Mouse (Mus musculus) small intestine, adult 2 months (tissue): ENCODE measurements around the gene Rspry1. TPM values are rescaled to one million over a fixed set of nuclear protein-coding genes. Genes with fewer than 3 reads are reported as not detected.
A peak's percentile ranks its signal among the peaks of the same experiment; 100 is the strongest.

Source experiments
- H3K27ac ChIP-seq: fragments of 200-500 bp; 2 replicates; pipeline ENCODE4 v1.5.1; 2012; ENCODE audit warnings: low read depth, low read length, control low read depth, inconsistent platforms; ENCODE audit not compliant: insufficient read depth
- H3K27me3 ChIP-seq: fragments of 200-500 bp; 2 replicates; pipeline ENCODE4 v1.6.1; 2012; ENCODE audit warnings: mild to moderate bottlenecking, moderate library complexity, low read length, inconsistent platforms; ENCODE audit not compliant: control insufficient read depth, insufficient read depth
- H3K36me3 ChIP-seq: fragments of 200-500 bp; 2 replicates; pipeline ENCODE4 v1.6.1; 2012; ENCODE audit warnings: mild to moderate bottlenecking, low read length, control low read depth, inconsistent platforms; ENCODE audit not compliant: control insufficient read depth, insufficient read depth
- H3K4me1 ChIP-seq: fragments of 200-500 bp; 2 replicates; pipeline ENCODE4 v1.6.1; 2012; ENCODE audit warnings: low read length, inconsistent platforms, mixed read lengths; ENCODE audit not compliant: control insufficient read depth, insufficient read depth, insufficient read length
- H3K4me3 ChIP-seq: fragments of 200-500 bp; 2 replicates; pipeline ENCODE4 v1.5.1; 2012; ENCODE audit warnings: low read depth, mild to moderate bottlenecking, control low read depth, inconsistent platforms, low read length, moderate library complexity
- CTCF ChIP-seq: fragments of 200-500 bp; IDR thresholded peaks from 2 replicates; pipeline ENCODE4 v1.5.1; 2012; ENCODE audit warnings: low read depth, mild to moderate bottlenecking, control low read depth, inconsistent platforms, low read length, moderate library complexity, mixed read lengths; ENCODE audit not compliant: insufficient replicate concordance, insufficient read length; ENCODE audit errors: extremely low read depth
- POLR2A ChIP-seq: fragments of 200-500 bp; IDR thresholded peaks from 2 replicates; pipeline ENCODE4 v1.6.1; 2012; ENCODE audit warnings: low read depth, mild to moderate bottlenecking, control low read depth, inconsistent platforms, low read length, moderate library complexity
- WGBS: fragments of 180-500 bp; shearing (Covaris S2); methylation state at CpG from one replicate; pipeline ENCODE4 v1.1.7; 2018; 5-methylcytosine and 5-hydroxymethylcytosine counted together
- polyA plus RNA-seq: library from polyadenylated mRNA; depleted of rRNA; stranded (reverse); fragments of >200 nt; gene quantifications from 2 replicates; pipeline ENCODE4 v1.2.3, GENCODE M21; 2012; rRNA removed

Rspry1 gene
- 1.9 and 3.5 TPM in 2 replicates for polyA plus RNA-seq

- peak within 1 kb of the TSS; percentile 69 for H3K27ac ChIP-seq
- H3K27me3 ChIP-seq, result no peaks in the 10 kb centered on the region
- no peaks in the 10 kb centered on the region for H3K36me3 ChIP-seq
- peaks cover 3% of the 10 kb centered on the region; the same call in 1 of the 2 replicates for H3K4me1 ChIP-seq
- TF ChIP-seq CTCF (no peak), POLR2A (peak; percentile 84)
- under 1% methylated on average over 55 of the region's 55 CpGs for WGBS
- peak within 1 kb of the TSS; percentile 78 for H3K4me3 ChIP-seq
Observed at GRCm38 (mm10) chr8:94601607-94602385, at the start of gene Rspry1, which contains the start of gene Fam192a. TSS of gene Rspry1 (plus strand) at chr8:94601937. TSS of gene Fam192a (minus strand) at chr8:94601997.

- no peaks in the 10 kb centered on the region for H3K4me1 ChIP-seq
- H3K27ac ChIP-seq, result no peak overlapping the region
- no peak for TF ChIP-seq POLR2A
- TF ChIP-seq CTCF, result no peak
- no peaks in the 10 kb centered on the region for H3K27me3 ChIP-seq
- no peaks in the 10 kb centered on the region; the same call in 1 of the 2 replicates for H3K36me3 ChIP-seq
- 61% methylated on average over 2 of the region's 2 CpGs for WGBS
- H3K4me3 ChIP-seq, result no peak overlapping the region
Observed at GRCm38 (mm10) chr8:94552696-94553095, 49.0 kb upstream of the Rspry1 start.

- 0 out of 2 replicates have a peak, but pooled peaks cover 4% of the 10 kb centered on the region for H3K36me3 ChIP-seq
- H3K27ac ChIP-seq, result no peak overlapping the region
- no peak overlapping the region for H3K4me3 ChIP-seq
- H3K27me3 ChIP-seq, result no peaks in the 10 kb centered on the region
- no peaks in the 10 kb centered on the region for H3K4me1 ChIP-seq
- WGBS, result 84% methylated on average over 3 of the region's 3 CpGs
- TF ChIP-seq POLR2A, result no peak
- no peak for TF ChIP-seq CTCF
Observed at GRCm38 (mm10) chr8:94557281-94557680, 44.5 kb upstream of the Rspry1 start.

GRCm38 (mm10) chr8:94561256-94561655 is 40.5 kb upstream of the Rspry1 start:
- no peak overlapping the region for H3K4me3 ChIP-seq
- 0 out of 2 replicates have a peak, but pooled peaks cover 4% of the 10 kb centered on the region for H3K36me3 ChIP-seq
- no peak overlapping the region for H3K27ac ChIP-seq
- no peaks in the 10 kb centered on the region for H3K27me3 ChIP-seq
- WGBS, result 79% methylated on average over 5 of the region's 5 CpGs
- no peaks in the 10 kb centered on the region for H3K4me1 ChIP-seq
- TF ChIP-seq CTCF, result no peak
- no peak for TF ChIP-seq POLR2A

GRCm38 (mm10) chr8:94564421-94564820 is 37.3 kb upstream of the Rspry1 start:
- no peaks in the 10 kb centered on the region for H3K36me3 ChIP-seq
- H3K27ac ChIP-seq, result no peak overlapping the region
- H3K4me1 ChIP-seq, result no peaks in the 10 kb centered on the region
- no peak for TF ChIP-seq CTCF
- TF ChIP-seq POLR2A, result no peak
- H3K4me3 ChIP-seq, result no peak overlapping the region
- no peaks in the 10 kb centered on the region for H3K27me3 ChIP-seq

GRCm38 (mm10) chr8:94566033-94566432 is 35.7 kb upstream of the Rspry1 start:
- Histone ChIP-seq H3K27me3 (no peaks in the 10 kb centered on the region), H3K27ac (no peak overlapping the region), H3K4me1 (no peaks in the 10 kb centered on the region), H3K4me3 (no peak overlapping the region), H3K36me3 (no peaks in the 10 kb centered on the region; the same call in 1 of the 2 replicates)
- no peak for TF ChIP-seq CTCF
- no peak for TF ChIP-seq POLR2A
- 87% methylated on average over 6 of the region's 6 CpGs for WGBS

GRCm38 (mm10) chr8:94566446-94567158 is 35.1 kb upstream of the Rspry1 start:
- no peaks in the 10 kb centered on the region for H3K27me3 ChIP-seq
- WGBS, result 49% methylated on average over 15 of the region's 15 CpGs
- H3K4me1 ChIP-seq, result no peaks in the 10 kb centered on the region
- no peak overlapping the region for H3K27ac ChIP-seq
- no peaks in the 10 kb centered on the region; the same call in 1 of the 2 replicates for H3K36me3 ChIP-seq
- no peak overlapping the region for H3K4me3 ChIP-seq
- TF ChIP-seq POLR2A (no peak), CTCF (no peak)
